Mouse (Mus musculus): Measurements from ENCODE around the gene Lurap1. TPM values are rescaled to one million over a fixed set of nuclear protein-coding genes. Genes with fewer than 3 reads are reported as not detected.

Lurap1 gene
- polyA plus RNA-seq, 1 experiment from 2014 or later: 2.4 TPM

GRCm38 (mm10) chr4:116157882-116158281 is 6.7 kb upstream of the Lurap1 start:
- no peak overlapping the region for H3K27ac ChIP-seq
- no peak for ATAC-seq (ENCODE audit: insufficient read depth, low FRiP score, low read depth)
- no peak overlapping the region for H3K4me2 ChIP-seq
- no peak overlapping the region for H3K4me3 ChIP-seq (replicated peaks)
- no peaks in the 10 kb centered on the region for H3K4me1 ChIP-seq
- WGBS: 89% methylated on average over 2 of the region's 2 CpGs
- H3K27me3 ChIP-seq (replicated peaks): no peaks in the 10 kb centered on the region
- H3K9me3 ChIP-seq: no peaks in the 10 kb centered on the region
- H3K9ac ChIP-seq: no peak overlapping the region
- H3K36me3 ChIP-seq: peaks cover 67% of the 10 kb centered on the region

- peaks cover 11% of the 10 kb centered on the region for H3K4me1 ChIP-seq
- no peak overlapping the region for H3K27ac ChIP-seq
- peaks cover 49% of the 10 kb centered on the region for H3K36me3 ChIP-seq
- H3K9ac ChIP-seq: no peak overlapping the region
- no peak overlapping the region for H3K4me2 ChIP-seq
- no peaks in the 10 kb centered on the region for H3K27me3 ChIP-seq (replicated peaks)
- H3K9me3 ChIP-seq: no peaks in the 10 kb centered on the region
- ATAC-seq (ENCODE audit: insufficient read depth, low FRiP score, low read depth): no peak
- H3K4me3 ChIP-seq (replicated peaks): no peak overlapping the region
- 93% methylated on average over 15 of the region's 15 CpGs for WGBS
Measured at GRCm38 (mm10) chr4:116152702-116153101, 1.6 kb upstream of the Lurap1 start.

GRCm38 (mm10) chr4:116150862-116151221 is 296 bp downstream of the Lurap1 start:
- H3K36me3 ChIP-seq: peaks cover 33% of the 10 kb centered on the region
- no peaks in the 10 kb centered on the region for H3K9me3 ChIP-seq
- peak overlapping the region; percentile 71 for H3K27ac ChIP-seq
- no peak for ATAC-seq (ENCODE audit: insufficient read depth, low FRiP score, low read depth)
- H3K9ac ChIP-seq: peak overlapping the region; percentile 76
- H3K27me3 ChIP-seq (replicated peaks): no peaks in the 10 kb centered on the region
- H3K4me2 ChIP-seq: peak overlapping the region; percentile 83
- WGBS: 27% methylated on average over 4 of the region's 4 CpGs
- H3K4me1 ChIP-seq: peaks cover 11% of the 10 kb centered on the region
- peak overlapping the region; percentile 61 for H3K4me3 ChIP-seq (replicated peaks)

GRCm38 (mm10) chr4:116150156-116150861 is 829 bp downstream of the Lurap1 start:
- H3K9ac ChIP-seq: peak overlapping the region; percentile 76
- peak overlapping the region; percentile 92 for H3K27ac ChIP-seq
- H3K36me3 ChIP-seq: peaks cover 28% of the 10 kb centered on the region
- WGBS: under 1% methylated on average over 62 of the region's 73 CpGs
- peak; percentile 91 for ATAC-seq (ENCODE audit: insufficient read depth, low FRiP score, low read depth)
- peak overlapping the region; percentile 83 for H3K4me2 ChIP-seq
- H3K4me1 ChIP-seq: peaks cover 11% of the 10 kb centered on the region
- H3K27me3 ChIP-seq (replicated peaks): no peaks in the 10 kb centered on the region
- no peaks in the 10 kb centered on the region for H3K9me3 ChIP-seq
- H3K4me3 ChIP-seq (replicated peaks): peak overlapping the region; percentile 61

GRCm38 (mm10) chr4:116149812-116150155 is 1.4 kb downstream of the Lurap1 start:
- Histone ChIP-seq H3K4me3 (replicated peaks) (peak overlapping the region; percentile 61), H3K9me3 (no peaks in the 10 kb centered on the region), H3K9ac (peak overlapping the region; percentile 76), H3K27ac (peak overlapping the region; percentile 92), H3K4me1 (peaks cover 11% of the 10 kb centered on the region), H3K4me2 (peak overlapping the region; percentile 83), H3K27me3 (replicated peaks) (no peaks in the 10 kb centered on the region), H3K36me3 (peaks cover 22% of the 10 kb centered on the region)
- 27% methylated on average over 6 of the region's 6 CpGs for WGBS
- ATAC-seq (ENCODE audit: insufficient read depth, low FRiP score, low read depth): no peak

- Histone ChIP-seq H3K36me3 (no peaks in the 10 kb centered on the region), H3K9me3 (no peaks in the 10 kb centered on the region), H3K27me3 (replicated peaks) (no peaks in the 10 kb centered on the region), H3K4me2 (peak overlapping the region; percentile 98), H3K27ac (no peak overlapping the region), H3K4me3 (replicated peaks) (peak overlapping the region; percentile 73), H3K9ac (peak overlapping the region; percentile 53), H3K4me1 (peaks cover 11% of the 10 kb centered on the region)
- 1% methylated on average over 47 of the region's 47 CpGs for WGBS
- ATAC-seq (ENCODE audit: insufficient read depth, low FRiP score, low read depth): peak; percentile 52; the same call in 1 of the 2 replicates
Measured at GRCm38 (mm10) chr4:116143891-116144717, 7.0 kb downstream of the Lurap1 start.

- Histone ChIP-seq H3K4me1 (peaks cover 11% of the 10 kb centered on the region), H3K27ac (no peak overlapping the region), H3K9me3 (no peaks in the 10 kb centered on the region), H3K4me3 (replicated peaks) (peak overlapping the region; percentile 73), H3K4me2 (peak overlapping the region; percentile 98), H3K27me3 (replicated peaks) (no peaks in the 10 kb centered on the region), H3K9ac (no peak overlapping the region), H3K36me3 (no peaks in the 10 kb centered on the region)
- ATAC-seq (ENCODE audit: insufficient read depth, low FRiP score, low read depth): no peak
- 9% methylated on average over 7 of the region's 7 CpGs for WGBS
Measured at GRCm38 (mm10) chr4:116143317-116143811, 7.8 kb downstream of the Lurap1 start.

- H3K36me3 ChIP-seq: no peaks in the 10 kb centered on the region
- no peak for ATAC-seq (ENCODE audit: insufficient read depth, low FRiP score, low read depth)
- no peaks in the 10 kb centered on the region for H3K27me3 ChIP-seq (replicated peaks)
- WGBS: 76% methylated on average over 7 of the region's 7 CpGs
- no peak overlapping the region for H3K4me3 ChIP-seq (replicated peaks)
- H3K4me2 ChIP-seq: no peak overlapping the region
- H3K4me1 ChIP-seq: peaks cover 11% of the 10 kb centered on the region
- no peaks in the 10 kb centered on the region for H3K9me3 ChIP-seq
- no peak overlapping the region for H3K9ac ChIP-seq
- no peak overlapping the region for H3K27ac ChIP-seq
Measured at GRCm38 (mm10) chr4:116142269-116142668, 8.9 kb downstream of the Lurap1 start.

GRCm38 (mm10) chr4:116141736-116142135 is 9.4 kb downstream of the Lurap1 start:
- Histone ChIP-seq H3K9ac (no peak overlapping the region), H3K4me3 (replicated peaks) (no peak overlapping the region), H3K4me1 (peaks cover 11% of the 10 kb centered on the region), H3K9me3 (no peaks in the 10 kb centered on the region), H3K27ac (no peak overlapping the region), H3K4me2 (no peak overlapping the region), H3K36me3 (0 out of 2 replicates have a peak, but pooled peaks cover 3% of the 10 kb centered on the region), H3K27me3 (replicated peaks) (no peaks in the 10 kb centered on the region)
- no peak for ATAC-seq (ENCODE audit: insufficient read depth, low FRiP score, low read depth)
- WGBS: 80% methylated on average over 1 of the region's 1 CpGs

GRCm38 (mm10) chr4:116140801-116141574 is 10.2 kb downstream of the Lurap1 start:
- peaks cover 11% of the 10 kb centered on the region for H3K4me1 ChIP-seq
- H3K9ac ChIP-seq: no peak overlapping the region
- no peak for ATAC-seq (ENCODE audit: insufficient read depth, low FRiP score, low read depth)
- H3K36me3 ChIP-seq: 0 out of 2 replicates have a peak, but pooled peaks cover 3% of the 10 kb centered on the region
- no peak overlapping the region for H3K4me3 ChIP-seq (replicated peaks)
- H3K4me2 ChIP-seq: no peak overlapping the region
- WGBS: 73% methylated on average over 7 of the region's 7 CpGs
- H3K27me3 ChIP-seq (replicated peaks): no peaks in the 10 kb centered on the region
- H3K27ac ChIP-seq: no peak overlapping the region
- H3K9me3 ChIP-seq: no peaks in the 10 kb centered on the region

- Histone ChIP-seq H3K27me3 (replicated peaks) (no peaks in the 10 kb centered on the region), H3K9ac (no peak overlapping the region), H3K4me1 (no peaks in the 10 kb centered on the region), H3K4me3 (replicated peaks) (no peak overlapping the region), H3K9me3 (no peaks in the 10 kb centered on the region), H3K4me2 (no peak overlapping the region), H3K36me3 (0 out of 2 replicates have a peak, but pooled peaks cover 3% of the 10 kb centered on the region), H3K27ac (no peak overlapping the region)
- 47% methylated on average over 13 of the region's 13 CpGs for WGBS
- ATAC-seq (ENCODE audit: insufficient read depth, low FRiP score, low read depth): 0 out of 2 replicates have a peak, but pooled peaks have one; percentile 22
Measured at GRCm38 (mm10) chr4:116137421-116137996, 13.6 kb downstream of the Lurap1 start.

Data from stomach, embryonic 15.5 days (tissue).